ENCODE assay signal across 9 mouse cellular contexts in genomic region chr8:84970913-84971312, GRCm38 (mm10). TPM values are rescaled to one million over a fixed set of nuclear protein-coding genes. Genes with fewer than 3 reads are reported as not detected.
DNase-seq lines count a peak whose midpoint lies in the region; ATAC-seq and TF ChIP-seq lines count a peak whose summit lies in the region.
"Had no signal": no experiment of that assay in that cellular context is flagged by ENCODE, and none has a peak within 500 bp of the region (broad histone marks: within the 10 kb centered on the region; RNA-seq: fewer than 3 reads in every experiment).

No protein-coding gene starts in this region.

- no peaks in the 10 kb centered on the region; the same call in 1 of the 2 replicates for H3K36me3 ChIP-seq in heart, adult 2 months (ENCODE audit: control insufficient read depth, insufficient read depth, low read length)
- H3K36me3 ChIP-seq in hindbrain, embryonic 12.5 days = peaks cover 35% of the 10 kb centered on the region
- peaks cover 46% of the 10 kb centered on the region for H3K36me3 ChIP-seq in midbrain, embryonic 12.5 days

- H3K4me3 ChIP-seq in heart, adult 2 months = peak overlapping the region; percentile 62
- peak overlapping the region; percentile 78 for H3K4me3 ChIP-seq in hindbrain, embryonic 12.5 days
- H3K4me3 ChIP-seq in midbrain, embryonic 12.5 days = peak overlapping the region; percentile 80

- peak overlapping the region; percentile 91 for H3K4me2 ChIP-seq in hindbrain, embryonic 12.5 days (replicated peaks)
- peak overlapping the region; percentile 97 for H3K4me2 ChIP-seq in midbrain, embryonic 12.5 days (replicated peaks)

- no peak for TF ChIP-seq CTCF in heart, adult 2 months (IDR thresholded peaks at IDR 0.05)

- H3K9me3 ChIP-seq in hindbrain, embryonic 12.5 days (replicated peaks) = no peaks in the 10 kb centered on the region
- H3K9me3 ChIP-seq in midbrain, embryonic 12.5 days = no peaks in the 10 kb centered on the region

- H3K27me3 ChIP-seq in heart, adult 2 months (ENCODE audit: control insufficient read depth, insufficient read depth, low read length) = no peaks in the 10 kb centered on the region
- H3K27me3 ChIP-seq in hindbrain, embryonic 12.5 days = no peaks in the 10 kb centered on the region
- H3K27me3 ChIP-seq in midbrain, embryonic 12.5 days = no peaks in the 10 kb centered on the region

- DNase-seq in heart, adult 2 months = no peak
- no peak for DNase-seq in heart, postnatal 36 days
- DNase-seq in MEL-GATA-1-ER (ENCODE audit: extremely low read depth, low read depth) = peak; percentile 95
- no peak for DNase-seq in gastrocnemius, adult 18-20 months (ENCODE audit: low spot score)
- DNase-seq in adrenal gland, postnatal 14 days = no peak
- DNase-seq in cerebellum, adult 18-20 months = no peak

- peaks cover 21% of the 10 kb centered on the region for H3K4me1 ChIP-seq in heart, adult 2 months (ENCODE audit: control insufficient read depth, insufficient read depth, low read length)
- peaks cover 37% of the 10 kb centered on the region for H3K4me1 ChIP-seq in hindbrain, embryonic 12.5 days
- H3K4me1 ChIP-seq in midbrain, embryonic 12.5 days = peaks cover 45% of the 10 kb centered on the region

- 44% methylated on average over 5 of the region's 5 CpGs for WGBS in heart, adult 2 months
- WGBS in hindbrain, embryonic 12.5 days = 73% methylated on average over 5 of the region's 5 CpGs
- WGBS in midbrain, embryonic 12.5 days = 66% methylated on average over 5 of the region's 5 CpGs

- no peak overlapping the region for H3K27ac ChIP-seq in heart, adult 2 months
- H3K27ac ChIP-seq in hindbrain, embryonic 12.5 days = 0 out of 2 replicates have a peak overlapping the region, but pooled peaks have one; percentile 80
- H3K27ac ChIP-seq in midbrain, embryonic 12.5 days (replicated peaks) = peak overlapping the region; percentile 76

- no peak for TF ChIP-seq POLR2A in heart, adult 2 months (IDR thresholded peaks at IDR 0.05; ENCODE audit: insufficient read depth, low read depth, low read length)

- ATAC-seq in hindbrain, embryonic 12.5 days (ENCODE audit: low FRiP score) = no peak
- ATAC-seq in midbrain, embryonic 12.5 days (ENCODE audit: low FRiP score, low read depth) = no peak

- TF ChIP-seq EP300 in heart, adult 2 months (IDR thresholded peaks at IDR 0.05; ENCODE audit: insufficient read depth, low read depth, low read length) = no peak

- H3K9ac ChIP-seq in heart, adult 2 months (ENCODE audit: low read depth, low read length) = no peak overlapping the region
- H3K9ac ChIP-seq in hindbrain, embryonic 12.5 days = peak overlapping the region; percentile 91
- H3K9ac ChIP-seq in midbrain, embryonic 12.5 days (replicated peaks) = peak overlapping the region; percentile 93

- H3K79me2 ChIP-seq in heart, adult 2 months (replicated peaks; ENCODE audit: control insufficient read depth, insufficient read depth, low read length) = no peaks in the 10 kb centered on the region

- intact Hi-C loops in heart, adult 2 months (cut with DNase I) = loop anchor here (10.0 kb wide), 1 partner anchor 54 kb away; the partner anchor contains the start of genes Asna1 and Trir
- intact Hi-C loops in heart, postnatal 36 days (cut with DNase I) = no loop called here

RNA-seq across cellular contexts. Expression of gene Rnaseh2a, which starts 1.3 kb away (rescaled TPM):
- total RNA-seq in heart, adult 2 months (2021) = 10 to 100 TPM; 38.1 to 50.5 TPM
- 33.7 and 46.3 TPM in 2 replicates for polyA plus RNA-seq in heart, adult 2 months (2012; rRNA removed)
- 10 to 100 TPM; 48.6 to 56.7 TPM for total RNA-seq in heart, postnatal 36 days (2021)
- 77.4 and 77.9 TPM in 2 replicates for polyA plus RNA-seq in hindbrain, embryonic 12.5 days (2016; fragmentation: Nextera tagmentation; extraction: Ambion mirVana)
- 91.9 and 98.7 TPM in 2 replicates for polyA plus RNA-seq in midbrain, embryonic 12.5 days (2016; fragmentation: Nextera tagmentation; extraction: Ambion mirVana)
- total RNA-seq in gastrocnemius, adult 18-20 months (2021) = 10 to 100 TPM; 21.1 to 21.7 TPM
- total RNA-seq in adrenal gland, postnatal 14 days (2021) = 88.3 and 96.4 TPM in 2 replicates

RNA-seq across cellular contexts. Expression of gene Prdx2, which starts 1.5 kb away (rescaled TPM):
- total RNA-seq in heart, adult 2 months (2021) = 100 to 1,000 TPM; 591 to 662 TPM
- 464 and 584 TPM in 2 replicates for polyA plus RNA-seq in heart, adult 2 months (2012; rRNA removed)
- 100 to 1,000 TPM; 633 to 676 TPM for total RNA-seq in heart, postnatal 36 days (2021)
- polyA plus RNA-seq in hindbrain, embryonic 12.5 days (2016; fragmentation: Nextera tagmentation; extraction: Ambion mirVana) = 1,088 and 1,187 TPM in 2 replicates
- polyA plus RNA-seq in midbrain, embryonic 12.5 days (2016; fragmentation: Nextera tagmentation; extraction: Ambion mirVana) = 1,292 and 1,309 TPM in 2 replicates
- total RNA-seq in gastrocnemius, adult 18-20 months (2021) = 100 to 1,000 TPM; 193 to 200 TPM
- total RNA-seq in adrenal gland, postnatal 14 days (2021) = 532 and 572 TPM in 2 replicates

RNA-seq across cellular contexts. Expression of gene Gm49661, which starts 1.7 kb away (rescaled TPM):
- 1 to 10 TPM; 1.3 to 2.1 TPM for total RNA-seq in heart, adult 2 months (2021)
- polyA plus RNA-seq in heart, adult 2 months (2012; rRNA removed) = not detected in 2 replicates
- 1 to 10 TPM in 1 of 2 experiments, not detected in 1; 1.0 TPM for total RNA-seq in heart, postnatal 36 days (2021)
- polyA plus RNA-seq in hindbrain, embryonic 12.5 days (2016; fragmentation: Nextera tagmentation; extraction: Ambion mirVana) = not detected in 2 replicates
- not detected in 2 replicates for polyA plus RNA-seq in midbrain, embryonic 12.5 days (2016; fragmentation: Nextera tagmentation; extraction: Ambion mirVana)
- not detected for total RNA-seq in gastrocnemius, adult 18-20 months (2021)
- 2.1 TPM in 1 of 2 replicates, not detected in the other for total RNA-seq in adrenal gland, postnatal 14 days (2021)
- polyA plus RNA-seq: spleen, adult 2 months had no signal

RNA-seq across cellular contexts. Expression of gene Junb, which starts 7.6 kb away (rescaled TPM):
- total RNA-seq in heart, adult 2 months (2021) = 10 to 100 TPM; 10.4 to 19.0 TPM
- polyA plus RNA-seq in heart, adult 2 months (2012; rRNA removed) = 13.1 and 17.3 TPM in 2 replicates
- total RNA-seq in heart, postnatal 36 days (2021) = 10 to 100 TPM; 14.9 to 26.9 TPM
- 6.0 and 7.5 TPM in 2 replicates for polyA plus RNA-seq in hindbrain, embryonic 12.5 days (2016; fragmentation: Nextera tagmentation; extraction: Ambion mirVana)
- polyA plus RNA-seq in midbrain, embryonic 12.5 days (2016; fragmentation: Nextera tagmentation; extraction: Ambion mirVana) = 6.0 and 6.5 TPM in 2 replicates
- total RNA-seq in gastrocnemius, adult 18-20 months (2021) = 10 to 100 TPM in 1 of 2 experiments, 1 to 10 TPM in 1; 9.4 to 12.5 TPM
- 58.3 and 211 TPM in 2 replicates for total RNA-seq in adrenal gland, postnatal 14 days (2021)

RNA-seq across cellular contexts. Expression of gene Hook2, which starts 19.5 kb away (rescaled TPM):
- total RNA-seq in heart, adult 2 months (2021) = 1 to 10 TPM; 2.0 TPM
- polyA plus RNA-seq in heart, adult 2 months (2012; rRNA removed) = 2.3 and 2.4 TPM in 2 replicates
- total RNA-seq in heart, postnatal 36 days (2021) = 1 to 10 TPM; 2.7 to 2.9 TPM
- 16.3 and 18.7 TPM in 2 replicates for polyA plus RNA-seq in hindbrain, embryonic 12.5 days (2016; fragmentation: Nextera tagmentation; extraction: Ambion mirVana)
- 17.7 and 18.7 TPM in 2 replicates for polyA plus RNA-seq in midbrain, embryonic 12.5 days (2016; fragmentation: Nextera tagmentation; extraction: Ambion mirVana)
- 1 to 10 TPM; 2.1 to 2.7 TPM for total RNA-seq in gastrocnemius, adult 18-20 months (2021)
- total RNA-seq in adrenal gland, postnatal 14 days (2021) = 5.8 and 6.9 TPM in 2 replicates
